Mouse (Mus musculus) liver, adult 10 weeks (tissue): ENCODE results near the gene Saxo1. TPM values are rescaled to one million over a fixed set of nuclear protein-coding genes. Genes with fewer than 3 reads are reported as not detected.

Source experiments
- polyA plus RNA-seq: library from polyadenylated mRNA; stranded (reverse); fragments of 350-450 nt; fragmentation: Illumina TruSeq; extraction: RNeasy Lipid Tissue Mini Kit (QIAGEN cat#74804); gene quantifications from one replicate; pipeline ENCODE4 v1.2.3, GENCODE M21; 2014; ENCODE audit warnings: low read depth, low replicate concordance

The Saxo1 gene
- polyA plus RNA-seq, result not detected

DNA sequence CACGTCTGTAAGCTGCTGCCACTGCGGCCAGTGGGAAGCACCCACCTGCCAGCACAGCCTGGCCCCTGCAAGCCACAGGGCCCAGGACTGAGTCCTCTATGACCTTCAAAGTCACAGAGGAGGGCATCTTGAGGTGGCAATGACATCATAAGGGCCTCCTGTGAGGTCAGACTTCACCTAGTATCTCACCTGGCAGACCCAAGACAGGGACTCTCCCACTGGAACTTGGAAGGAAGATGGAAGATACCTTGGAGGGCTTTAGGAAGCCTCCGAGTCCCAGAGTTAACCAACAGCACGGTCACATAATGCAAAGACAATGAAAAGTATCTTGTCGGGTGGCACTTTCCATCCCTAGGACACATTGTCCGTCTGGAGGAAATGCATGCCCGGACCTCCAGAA, at the start of gene Saxo1:
TSS of gene Saxo1 (minus strand) at position 101 of the 400 bp plus-strand sequence.

DNA sequence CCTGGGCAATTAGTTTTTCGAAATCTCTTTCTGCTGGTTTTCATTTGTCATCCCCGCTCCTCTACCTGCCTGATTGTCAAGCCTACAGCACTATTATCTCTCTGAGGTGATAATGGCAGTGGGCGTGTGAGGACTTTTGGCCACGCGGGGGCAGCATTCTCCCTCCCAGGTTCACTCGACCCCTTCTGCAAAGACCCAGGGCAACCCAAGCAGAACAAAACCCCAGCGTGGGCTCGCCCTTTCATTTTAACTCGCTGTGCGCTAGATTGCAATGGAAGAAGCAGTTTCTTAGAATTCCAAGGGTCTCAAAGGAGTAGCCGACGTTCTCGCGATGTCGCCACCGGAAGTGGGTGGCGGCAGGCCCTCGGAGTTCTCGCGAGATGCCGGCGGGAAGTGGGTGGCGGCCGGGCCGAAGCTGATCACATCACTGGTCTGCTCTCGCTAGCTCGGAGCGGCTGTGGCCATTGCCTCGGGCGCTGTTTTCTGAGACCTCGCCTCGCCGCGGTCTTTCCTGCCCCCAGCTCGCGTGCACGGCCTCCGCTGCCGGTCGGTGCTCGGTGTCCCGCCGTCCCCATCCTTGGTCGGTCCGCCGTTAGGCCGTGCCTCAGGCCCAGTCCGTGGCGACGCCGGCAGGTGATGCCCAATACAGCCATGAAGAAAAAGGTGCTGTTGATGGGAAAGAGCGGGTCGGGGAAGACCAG, 17.3 kb upstream of the Saxo1 start, which contains the start of gene Rraga:
TSS of gene Rraga (plus strand) at position 386 of the 701 bp plus-strand sequence.

Other genes starting within 250 kb of the Saxo1 start
- 48.0 TPM for gene Rraga, start 17.3 kb upstream of the Saxo1 start, polyA plus RNA-seq
- 4.3 TPM for gene Haus6, start 53.7 kb upstream of the Saxo1 start, polyA plus RNA-seq
- gene Plin2, start 111.7 kb upstream of the Saxo1 start, polyA plus RNA-seq, result 129 TPM
- 17.5 TPM for gene Dennd4c, start 190.2 kb upstream of the Saxo1 start, polyA plus RNA-seq